Mouse (Mus musculus) mature B cell (primary cell): ENCODE data around the gene Ascl2.

Experiments used
- in situ Hi-C: fragments of 300-500 bp; cut with MboI; formaldehyde crosslinking; loops from 2 replicates; pipeline ENCODE4 v1.14.3; 2019

Gene Ascl2

GRCm38 (mm10) chr7:142918641-142919628, 50.1 kb downstream of the Ascl2 start:
- in situ Hi-C loops, result loop anchor here (25.0 kb wide), 1 partner anchor 168 kb away; the partner anchor contains the start of gene Trpm5

DNA sequence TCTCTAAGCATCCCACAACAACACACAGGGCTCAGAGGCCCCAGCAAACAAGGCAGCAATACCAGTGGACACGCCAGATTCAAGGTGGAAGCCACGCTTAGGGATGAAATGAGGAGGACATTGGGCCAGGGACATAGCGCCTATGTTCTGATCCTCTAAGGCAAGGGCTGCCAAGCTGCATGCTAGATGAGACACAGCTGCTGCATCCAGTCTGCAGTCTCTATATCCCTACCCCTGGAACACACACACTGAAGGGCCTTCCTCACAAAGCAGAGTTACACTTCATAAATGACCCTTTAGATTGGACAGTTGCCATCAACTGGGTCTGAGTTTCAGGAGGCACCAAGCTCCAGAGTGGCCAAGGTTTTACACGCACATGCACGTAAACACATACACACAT, 51.4 kb downstream of the Ascl2 start:
- in situ Hi-C loops, result loop anchor here (25.0 kb wide), 1 partner anchor 170 kb away; the partner anchor contains the start of gene Trpm5
